Comparison of ENCODE assay signal across 9 mouse cellular contexts in genomic region chr15:30029257-30029899, GRCm38 (mm10).
A peak's percentile ranks its signal among the peaks of the same experiment; 100 is the strongest.
DNase-seq lines count a peak whose midpoint lies in the region; ATAC-seq and TF ChIP-seq lines count a peak whose summit lies in the region.
"Had no signal": no experiment of that assay in that cellular context is flagged by ENCODE, and none has a peak within 500 bp of the region (broad histone marks: within the 10 kb centered on the region; RNA-seq: fewer than 3 reads in every experiment).

No protein-coding gene starts in this region.

- peak; percentile 80 for ATAC-seq in forebrain, embryonic 12.5 days (ENCODE audit: low FRiP score)
- 0 out of 2 replicates have a peak, but pooled peaks have one; percentile 74 for ATAC-seq in neural tube, embryonic 14.5 days (ENCODE audit: low read depth)

- no peaks in the 10 kb centered on the region for H3K27me3 ChIP-seq in thymus, adult 2 months (ENCODE audit: control insufficient read depth, insufficient read depth, low read length)
- no peaks in the 10 kb centered on the region for H3K27me3 ChIP-seq in forebrain, embryonic 12.5 days
- no peaks in the 10 kb centered on the region for H3K27me3 ChIP-seq in limb, embryonic 10.5 days (ENCODE audit: low read depth, poor library complexity, severe bottlenecking)
- no peaks in the 10 kb centered on the region for H3K27me3 ChIP-seq in neural tube, embryonic 14.5 days (ENCODE audit: control insufficient read depth, insufficient read depth, low read length)

- TF ChIP-seq CTCF in thymus, adult 2 months (IDR thresholded peaks at IDR 0.05; ENCODE audit: borderline replicate concordance, control insufficient read depth, extremely low read depth, insufficient read depth, low read length, poor library complexity), result no peak

- H3K36me3 ChIP-seq in thymus, adult 2 months (ENCODE audit: control insufficient read depth, insufficient read depth, low read length), result no peaks in the 10 kb centered on the region
- H3K36me3 ChIP-seq in forebrain, embryonic 12.5 days (replicated peaks), result no peaks in the 10 kb centered on the region
- H3K36me3 ChIP-seq in limb, embryonic 10.5 days, result no peaks in the 10 kb centered on the region
- no peaks in the 10 kb centered on the region for H3K36me3 ChIP-seq in neural tube, embryonic 14.5 days (ENCODE audit: control insufficient read depth, insufficient read depth, low read length)

- no peaks in the 10 kb centered on the region for H3K9me3 ChIP-seq in forebrain, embryonic 12.5 days
- H3K9me3 ChIP-seq in limb, embryonic 10.5 days (replicated peaks), result no peaks in the 10 kb centered on the region
- H3K9me3 ChIP-seq in neural tube, embryonic 14.5 days (ENCODE audit: control insufficient read depth, low read length), result no peaks in the 10 kb centered on the region

- H3K4me2 ChIP-seq in forebrain, embryonic 12.5 days, result no peak overlapping the region
- no peak overlapping the region for H3K4me2 ChIP-seq in neural tube, embryonic 14.5 days (ENCODE audit: low read depth, low read length)

- peak; percentile 1 for DNase-seq in thymus, adult 2 months
- DNase-seq in thymus, adult 18-20 months, result no peak
- DNase-seq in c-Kit-positive CD71-positive TER-119-positive erythroid progenitor cells, embryonic 14.5 days (ENCODE audit: low spot score), result peak; percentile 12
- peak; percentile 53 for DNase-seq in kidney, adult 9 months
- peak; percentile 48 for DNase-seq in limb, embryonic 10.5 days (ENCODE audit: low spot score)
- DNase-seq in MN1 (ENCODE audit: low spot score), result no peak

- no peak overlapping the region for H3K4me3 ChIP-seq in thymus, adult 2 months (ENCODE audit: control insufficient read depth, insufficient read depth, low read length)
- no peak overlapping the region for H3K4me3 ChIP-seq in forebrain, embryonic 12.5 days (replicated peaks)
- no peak overlapping the region for H3K4me3 ChIP-seq in limb, embryonic 10.5 days
- H3K4me3 ChIP-seq in neural tube, embryonic 14.5 days (ENCODE audit: low read depth, low read length), result no peak overlapping the region
- H3K4me3 ChIP-seq: erythroblast, embryonic 14.5 days had no signal

- H3K27ac ChIP-seq in thymus, adult 2 months (ENCODE audit: control insufficient read depth, insufficient read depth, low read length), result no peak overlapping the region
- H3K27ac ChIP-seq in forebrain, embryonic 12.5 days, result no peak overlapping the region
- no peak overlapping the region for H3K27ac ChIP-seq in limb, embryonic 10.5 days
- no peak overlapping the region for H3K27ac ChIP-seq in neural tube, embryonic 14.5 days (ENCODE audit: low read depth, low read length)

- TF ChIP-seq POLR2A in thymus, adult 2 months (IDR thresholded peaks at IDR 0.05; ENCODE audit: control insufficient read depth, extremely low read depth, insufficient read depth, low read length, poor library complexity), result no peak

- 58% methylated on average over 4 of the region's 4 CpGs for WGBS in thymus, adult 2 months
- WGBS in forebrain, embryonic 12.5 days, result 58% methylated on average over 4 of the region's 4 CpGs
- 63% methylated on average over 4 of the region's 4 CpGs for WGBS in limb, embryonic 10.5 days
- WGBS in neural tube, embryonic 14.5 days, result 51% methylated on average over 4 of the region's 4 CpGs

- H3K4me1 ChIP-seq in thymus, adult 2 months (replicated peaks; ENCODE audit: control insufficient read depth, insufficient read depth, low read length), result no peaks in the 10 kb centered on the region
- H3K4me1 ChIP-seq in forebrain, embryonic 12.5 days, result no peaks in the 10 kb centered on the region
- no peaks in the 10 kb centered on the region for H3K4me1 ChIP-seq in limb, embryonic 10.5 days
- no peaks in the 10 kb centered on the region for H3K4me1 ChIP-seq in neural tube, embryonic 14.5 days (ENCODE audit: control insufficient read depth, insufficient read depth, low read length)

- no peak overlapping the region for H3K9ac ChIP-seq in forebrain, embryonic 12.5 days
- no peak overlapping the region for H3K9ac ChIP-seq in neural tube, embryonic 14.5 days (replicated peaks; ENCODE audit: low read depth, low read length)

Comparison
In these comparisons a context has a peak if more than half of its experiments do, and no peak if none do; other contexts are left out.
1. DNase-seq: peak in thymus, adult 2 months (single experiment), c-Kit-positive CD71-positive TER-119-positive erythroid progenitor cells, embryonic 14.5 days (single experiment), kidney, adult 9 months (single experiment) and limb, embryonic 10.5 days (single experiment); none in thymus, adult 18-20 months (0 of 2) and MN1 (single experiment).